Mouse (Mus musculus) erythroblast, embryonic 14.5 days (primary cell): ENCODE data around the gene Kpna1.

ENCODE experiments used
- GATA1 ChIP-seq: IDR thresholded peaks from 2 replicates; pipeline ENCODE4 v1.6.1; 2012; ENCODE audit warnings: low read length, inconsistent platforms, mixed read lengths
- TAL1 ChIP-seq: IDR thresholded peaks from 3 replicates; pipeline ENCODE4 v1.6.1; 2012; ENCODE audit warnings: low read length, inconsistent platforms, mixed read lengths

DNA sequence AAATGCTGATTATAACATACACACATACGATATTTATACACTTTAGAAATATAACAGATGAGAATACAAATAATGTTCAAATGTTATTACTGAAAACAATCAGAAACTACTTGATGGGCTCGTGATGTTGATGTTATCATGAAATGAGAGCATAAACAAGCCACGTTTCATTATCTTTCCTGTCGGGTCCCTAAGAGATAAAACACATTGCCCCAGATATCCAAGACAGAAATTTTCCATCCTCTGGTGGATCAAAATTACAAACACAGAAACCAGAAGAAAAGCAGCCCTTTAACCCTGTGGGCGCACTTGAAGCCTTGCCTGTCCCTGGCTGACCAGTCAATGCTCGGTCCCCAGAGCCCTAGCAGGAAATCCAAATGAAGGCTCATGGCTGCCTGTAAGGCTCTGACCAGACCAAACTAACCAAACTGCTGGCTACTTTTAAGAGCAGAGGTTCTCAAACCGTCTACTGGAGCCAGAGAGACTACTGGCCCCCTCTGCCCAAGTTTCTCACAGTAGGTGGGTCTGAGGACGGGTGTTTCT is 79.5 kb downstream of the Kpna1 start:
- no peak for TF ChIP-seq GATA1
- TF ChIP-seq TAL1, result no peak
